Mouse (Mus musculus) midbrain, embryonic 16.5 days (tissue): Measurements from ENCODE around the gene D630045J12Rik. TPM values are rescaled to one million over a fixed set of nuclear protein-coding genes. Genes with fewer than 3 reads are reported as not detected.

Experiments
- ATAC-seq: fragments of 200-750 bp; cut with Nextera tagmentation; 2 replicates; pipeline ENCODE4 v1.8.0; 2017; ENCODE audit warnings: moderate TSS enrichment
- H3K27ac ChIP-seq: fragments of 300-500 bp; sonication (generic); 2 replicates; pipeline ENCODE4 v1.5.1; 2014; ENCODE audit warnings: mild to moderate bottlenecking, low read length, mixed read lengths
- H3K27me3 ChIP-seq: fragments of 300-500 bp; sonication (generic); 2 replicates; pipeline ENCODE4 v1.6.1; 2014; ENCODE audit warnings: low read depth, low read length, mixed read lengths; ENCODE audit not compliant: control insufficient read depth, insufficient read depth
- H3K36me3 ChIP-seq: fragments of 300-500 bp; sonication (generic); 2 replicates; pipeline ENCODE4 v1.6.1; 2014; ENCODE audit warnings: mild to moderate bottlenecking, low read length, moderate library complexity, mixed read lengths; ENCODE audit not compliant: control insufficient read depth, insufficient read depth
- H3K4me1 ChIP-seq: fragments of 300-500 bp; sonication (generic); 2 replicates; pipeline ENCODE4 v1.6.1; 2014; ENCODE audit warnings: mild to moderate bottlenecking, low read length, mixed read lengths; ENCODE audit not compliant: control insufficient read depth, insufficient read depth
- H3K4me2 ChIP-seq: fragments of 300-500 bp; sonication (generic); 2 replicates; pipeline ENCODE4 v1.6.1; 2014; ENCODE audit warnings: mild to moderate bottlenecking, low read length, mixed read lengths
- H3K4me3 ChIP-seq: fragments of 300-500 bp; sonication (generic); 2 replicates; pipeline ENCODE4 v1.5.1; 2014; ENCODE audit warnings: low read depth, mild to moderate bottlenecking, low read length, moderate library complexity, mixed read lengths
- H3K9ac ChIP-seq: fragments of 300-500 bp; sonication (generic); 2 replicates; pipeline ENCODE4 v1.6.1; 2014; ENCODE audit warnings: low read depth, low read length, mixed read lengths
- H3K9me3 ChIP-seq: fragments of 300-500 bp; sonication (generic); replicated peaks from 2 replicates; pipeline ENCODE4 v1.6.1; 2014; ENCODE audit warnings: mild to moderate bottlenecking, low read length, mixed read lengths; ENCODE audit not compliant: control insufficient read depth, poor library complexity, severe bottlenecking
- WGBS: fragments of 180-500 bp; shearing (Covaris S2); extraction: QIAGEN DNeasy Blood & Tissue Kit; methylation state at CpG from one replicate; pipeline ENCODE4 v1.1.7; 2014; 5-methylcytosine and 5-hydroxymethylcytosine counted together
- polyA plus RNA-seq: library from polyadenylated mRNA; unstranded; fragments of >200 nt; fragmentation: Nextera tagmentation; extraction: Ambion mirVana; gene quantifications from 2 replicates; pipeline ENCODE4 v1.2.1, GENCODE M21; 2015

The D630045J12Rik gene
- polyA plus RNA-seq, 1 experiment from 2014 or later = 15.8 TPM

- no peak overlapping the region for H3K4me2 ChIP-seq
- WGBS = 72% methylated on average over 8 of the region's 8 CpGs
- H3K36me3 ChIP-seq = peaks cover 24% of the 10 kb centered on the region
- H3K4me3 ChIP-seq = no peak overlapping the region
- no peaks in the 10 kb centered on the region for H3K9me3 ChIP-seq
- H3K27me3 ChIP-seq = no peaks in the 10 kb centered on the region
- H3K4me1 ChIP-seq = 0 out of 2 replicates have a peak, but pooled peaks cover 3% of the 10 kb centered on the region
- no peak overlapping the region for H3K9ac ChIP-seq
- no peak for ATAC-seq
- H3K27ac ChIP-seq = no peak overlapping the region
Observed at GRCm38 (mm10) chr6:38184791-38185190, 69.0 kb downstream of the D630045J12Rik start.

DNA sequence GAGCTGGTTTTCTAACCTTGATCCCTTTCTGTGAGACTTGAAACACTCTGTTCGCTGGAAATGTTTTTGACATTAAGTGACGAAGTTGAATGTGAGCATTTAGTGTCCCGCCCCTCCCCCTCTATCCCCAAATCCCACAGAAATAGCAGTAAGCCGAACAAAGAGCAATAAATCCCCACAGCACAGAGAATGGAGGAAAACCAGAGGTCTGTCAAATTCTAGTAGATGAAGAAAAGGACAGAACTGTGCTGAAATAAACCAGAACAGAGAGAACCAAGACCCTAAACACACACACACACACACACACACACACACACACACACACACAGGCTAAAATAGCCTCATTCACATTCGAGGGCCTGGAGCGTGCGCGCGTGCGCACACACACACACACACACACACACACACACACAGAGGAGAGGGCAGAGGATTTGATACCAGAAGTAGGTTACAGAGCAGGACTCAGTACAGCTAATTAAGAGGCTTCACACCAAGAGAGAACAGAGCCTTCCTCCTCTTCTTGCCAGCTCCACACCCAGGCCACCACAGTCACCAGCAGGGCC is 72.0 kb downstream of the D630045J12Rik start:
- H3K4me3 ChIP-seq = no peak overlapping the region
- peak; percentile 27; the same call in 1 of the 2 replicates for ATAC-seq
- 65% methylated on average over 10 of the region's 10 CpGs for WGBS
- no peak overlapping the region for H3K9ac ChIP-seq
- H3K4me1 ChIP-seq = 0 out of 2 replicates have a peak, but pooled peaks cover 3% of the 10 kb centered on the region
- no peak overlapping the region for H3K4me2 ChIP-seq
- no peaks in the 10 kb centered on the region for H3K9me3 ChIP-seq
- no peaks in the 10 kb centered on the region for H3K27me3 ChIP-seq
- peaks cover 24% of the 10 kb centered on the region for H3K36me3 ChIP-seq
- peak overlapping the region; percentile 39; the same call in 1 of the 2 replicates for H3K27ac ChIP-seq

DNA sequence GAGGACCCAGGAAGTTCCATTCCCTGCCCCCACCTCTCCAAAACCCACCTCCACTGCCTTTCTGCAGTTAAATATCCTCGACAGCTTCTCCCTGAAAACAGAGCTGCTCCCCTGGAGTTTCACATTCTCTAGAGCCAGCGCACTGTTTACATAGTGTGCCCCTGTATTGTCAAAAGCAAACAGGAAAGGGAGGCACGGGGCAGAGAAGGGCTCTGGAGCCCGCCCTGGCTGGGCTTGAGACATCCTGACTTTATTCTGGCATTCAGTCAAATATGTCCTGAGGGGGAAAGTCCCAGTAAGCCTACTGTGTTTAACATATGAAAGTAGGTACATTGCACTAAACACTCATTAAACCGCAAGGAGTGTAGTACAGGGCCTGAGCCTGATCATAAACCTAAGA is 73.1 kb downstream of the D630045J12Rik start:
- Histone ChIP-seq H3K9me3 (no peaks in the 10 kb centered on the region), H3K27me3 (no peaks in the 10 kb centered on the region), H3K36me3 (peaks cover 24% of the 10 kb centered on the region), H3K4me3 (no peak overlapping the region), H3K9ac (no peak overlapping the region), H3K27ac (no peak overlapping the region), H3K4me2 (no peak overlapping the region), H3K4me1 (0 out of 2 replicates have a peak, but pooled peaks cover 3% of the 10 kb centered on the region)
- WGBS = 45% methylated on average over 5 of the region's 5 CpGs
- ATAC-seq = no peak

GRCm38 (mm10) chr6:38165385-38165784 is 88.4 kb downstream of the D630045J12Rik start:
- H3K4me3 ChIP-seq = no peak overlapping the region
- no peaks in the 10 kb centered on the region for H3K9me3 ChIP-seq
- 89% methylated on average over 6 of the region's 6 CpGs for WGBS
- no peak overlapping the region for H3K4me2 ChIP-seq
- no peaks in the 10 kb centered on the region for H3K27me3 ChIP-seq
- no peak overlapping the region for H3K9ac ChIP-seq
- no peak for ATAC-seq
- H3K4me1 ChIP-seq = peaks cover 4% of the 10 kb centered on the region
- H3K27ac ChIP-seq = no peak overlapping the region
- H3K36me3 ChIP-seq = peaks cover 16% of the 10 kb centered on the region

GRCm38 (mm10) chr6:38164705-38165104 is 89.1 kb downstream of the D630045J12Rik start:
- Histone ChIP-seq H3K36me3 (peaks cover 16% of the 10 kb centered on the region), H3K27me3 (no peaks in the 10 kb centered on the region), H3K4me3 (no peak overlapping the region), H3K9me3 (no peaks in the 10 kb centered on the region), H3K27ac (no peak overlapping the region), H3K4me2 (no peak overlapping the region), H3K9ac (no peak overlapping the region), H3K4me1 (peaks cover 6% of the 10 kb centered on the region)
- ATAC-seq = no peak
- WGBS = 91% methylated on average over 6 of the region's 6 CpGs

DNA sequence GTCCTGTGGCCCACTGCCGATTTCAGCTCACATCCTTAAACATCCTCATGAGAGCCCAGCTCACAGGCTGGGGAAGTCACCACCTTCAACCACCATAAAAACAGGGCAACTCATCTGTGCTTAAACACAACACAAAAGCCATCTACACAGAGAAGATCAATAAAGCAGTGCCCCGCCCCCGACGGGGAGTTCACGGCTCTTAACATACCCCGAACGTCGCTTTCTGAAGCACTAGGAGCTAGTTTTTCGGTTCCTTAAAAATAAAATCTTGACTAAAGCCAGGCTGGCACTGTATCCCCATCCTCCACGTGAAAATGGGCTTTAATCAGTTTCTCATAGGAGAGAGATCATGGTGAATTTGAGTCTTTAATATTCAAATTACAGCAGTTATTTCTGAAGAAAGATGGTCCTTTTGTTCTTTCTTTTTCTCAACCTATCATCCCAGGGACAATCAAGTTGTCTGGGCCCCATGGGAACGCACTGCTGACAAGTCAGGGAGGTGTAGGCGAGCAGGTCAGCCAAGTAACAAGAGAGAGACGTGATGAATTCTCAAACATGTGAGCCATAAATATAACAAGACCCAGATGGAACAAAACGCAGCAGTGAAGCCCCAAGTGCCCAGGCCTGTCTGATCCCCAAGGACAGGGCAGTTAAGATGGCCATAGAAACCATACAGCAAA is 90.8 kb downstream of the D630045J12Rik start:
- H3K4me2 ChIP-seq = no peak overlapping the region
- 46% methylated on average over 14 of the region's 14 CpGs for WGBS
- peaks cover 5% of the 10 kb centered on the region; the same call in 1 of the 2 replicates for H3K36me3 ChIP-seq
- H3K9me3 ChIP-seq = no peaks in the 10 kb centered on the region
- H3K27me3 ChIP-seq = no peaks in the 10 kb centered on the region
- no peak overlapping the region for H3K4me3 ChIP-seq
- H3K4me1 ChIP-seq = peaks cover 16% of the 10 kb centered on the region
- no peak overlapping the region for H3K9ac ChIP-seq
- no peak overlapping the region for H3K27ac ChIP-seq
- ATAC-seq = no peak

GRCm38 (mm10) chr6:38160556-38160955 is 93.3 kb downstream of the D630045J12Rik start:
- no peak overlapping the region for H3K4me2 ChIP-seq
- H3K9me3 ChIP-seq = no peaks in the 10 kb centered on the region
- peaks cover 8% of the 10 kb centered on the region; the same call in 1 of the 2 replicates for H3K36me3 ChIP-seq
- 0 out of 2 replicates have a peak overlapping the region, but pooled peaks have one; percentile 14 for H3K9ac ChIP-seq
- no peaks in the 10 kb centered on the region for H3K27me3 ChIP-seq
- no peak overlapping the region for H3K4me3 ChIP-seq
- peak overlapping the region; percentile 73 for H3K27ac ChIP-seq
- peaks cover 17% of the 10 kb centered on the region for H3K4me1 ChIP-seq
- WGBS = 66% methylated on average over 2 of the region's 2 CpGs
- no peak for ATAC-seq

GRCm38 (mm10) chr6:38160102-38160501 is 93.7 kb downstream of the D630045J12Rik start:
- ATAC-seq = peak; percentile 66
- Histone ChIP-seq H3K9me3 (no peaks in the 10 kb centered on the region), H3K4me1 (peaks cover 17% of the 10 kb centered on the region), H3K27ac (peak overlapping the region; percentile 73), H3K4me2 (no peak overlapping the region), H3K27me3 (no peaks in the 10 kb centered on the region), H3K4me3 (no peak overlapping the region), H3K9ac (0 out of 2 replicates have a peak overlapping the region, but pooled peaks have one; percentile 14), H3K36me3 (peaks cover 10% of the 10 kb centered on the region; the same call in 1 of the 2 replicates)
- WGBS = 14% methylated on average over 3 of the region's 3 CpGs

DNA sequence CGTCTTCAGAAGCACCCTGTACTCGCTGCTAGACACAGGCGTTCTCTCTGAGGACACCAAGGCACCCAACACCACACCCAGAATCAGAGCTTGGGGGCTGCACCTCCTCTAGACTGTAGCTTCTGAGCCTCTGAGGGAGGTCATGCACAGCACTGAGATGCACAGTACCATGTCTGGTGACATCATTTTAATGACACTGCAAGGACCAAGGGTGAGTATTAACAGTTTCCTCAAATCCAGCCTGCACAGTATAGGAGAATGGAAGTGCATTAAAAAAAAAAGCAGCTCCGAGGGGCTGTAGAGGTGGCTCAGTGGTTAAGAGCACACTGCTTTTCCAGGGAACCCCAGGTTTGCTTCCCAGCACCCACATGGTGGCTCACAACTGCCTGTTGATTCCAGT is 94.2 kb downstream of the D630045J12Rik start:
- no peak overlapping the region for H3K9ac ChIP-seq
- 72% methylated on average over 4 of the region's 4 CpGs for WGBS
- H3K9me3 ChIP-seq = no peaks in the 10 kb centered on the region
- H3K36me3 ChIP-seq = peaks cover 14% of the 10 kb centered on the region; the same call in 1 of the 2 replicates
- ATAC-seq = peak; percentile 55
- H3K4me1 ChIP-seq = peaks cover 17% of the 10 kb centered on the region
- H3K4me2 ChIP-seq = no peak overlapping the region
- H3K4me3 ChIP-seq = no peak overlapping the region
- H3K27me3 ChIP-seq = no peaks in the 10 kb centered on the region
- H3K27ac ChIP-seq = no peak overlapping the region
